Comparison of ENCODE assay signal across 8 mouse cellular contexts in genomic region chr2:57238614-57239165, GRCm38 (mm10). TPM values are rescaled to one million over a fixed set of nuclear protein-coding genes. Genes with fewer than 3 reads are reported as not detected.
DNase-seq lines count a peak whose midpoint lies in the region; ATAC-seq lines count a peak whose summit lies in the region.

No protein-coding gene starts in this region.

- peaks cover 19% of the 10 kb centered on the region for H3K4me1 ChIP-seq in embryonic facial prominence, embryonic 10.5 days
- peaks cover 16% of the 10 kb centered on the region for H3K4me1 ChIP-seq in hindbrain, embryonic 15.5 days (replicated peaks)
- H3K4me1 ChIP-seq in stomach, embryonic 15.5 days, result 0 out of 2 replicates have a peak, but pooled peaks cover 9% of the 10 kb centered on the region

- H3K27ac ChIP-seq in embryonic facial prominence, embryonic 10.5 days (replicated peaks), result peak overlapping the region; percentile 91
- H3K27ac ChIP-seq in hindbrain, embryonic 15.5 days (replicated peaks), result no peak overlapping the region
- peak overlapping the region; percentile 35 for H3K27ac ChIP-seq in macrophage
- peak overlapping the region; percentile 91 for H3K27ac ChIP-seq in stomach, embryonic 15.5 days

- WGBS in embryonic facial prominence, embryonic 10.5 days, result 2% methylated on average over 17 of the region's 17 CpGs
- WGBS in hindbrain, embryonic 15.5 days, result 3% methylated on average over 17 of the region's 17 CpGs
- WGBS in macrophage (ENCODE audit: missing documents), result 4% methylated on average over 17 of the region's 17 CpGs
- 4% methylated on average over 17 of the region's 17 CpGs for WGBS in stomach, embryonic 15.5 days

- H3K36me3 ChIP-seq in embryonic facial prominence, embryonic 10.5 days (replicated peaks), result no peaks in the 10 kb centered on the region
- no peaks in the 10 kb centered on the region for H3K36me3 ChIP-seq in hindbrain, embryonic 15.5 days
- H3K36me3 ChIP-seq in macrophage (ENCODE audit: inconsistent target), result no peaks in the 10 kb centered on the region
- H3K36me3 ChIP-seq in stomach, embryonic 15.5 days, result no peaks in the 10 kb centered on the region

- H3K27me3 ChIP-seq in embryonic facial prominence, embryonic 10.5 days (replicated peaks; ENCODE audit: low read depth, poor library complexity, severe bottlenecking), result peaks cover 7% of the 10 kb centered on the region; the same call in 1 of the 2 replicates
- 0 out of 2 replicates have a peak, but pooled peaks cover 6% of the 10 kb centered on the region for H3K27me3 ChIP-seq in hindbrain, embryonic 15.5 days
- H3K27me3 ChIP-seq in stomach, embryonic 15.5 days (replicated peaks), result no peaks in the 10 kb centered on the region

- peak; percentile 47; the same call in 1 of the 2 replicates for ATAC-seq in hindbrain, embryonic 15.5 days (ENCODE audit: low FRiP score, low read depth)
- ATAC-seq in stomach, embryonic 15.5 days (ENCODE audit: insufficient read depth, low FRiP score, low read depth), result no peak; the same call in 1 of the 2 replicates

- H3K79me2 ChIP-seq in macrophage (ENCODE audit: inconsistent target), result peaks cover 47% of the 10 kb centered on the region; the same call in 1 of the 2 replicates

- intact Hi-C loops in gastrocnemius, postnatal 14 days (cut with DNase I; ENCODE audit: low total_unique reads), result no loop called here

- H3K9me3 ChIP-seq in embryonic facial prominence, embryonic 10.5 days, result no peaks in the 10 kb centered on the region
- no peaks in the 10 kb centered on the region for H3K9me3 ChIP-seq in hindbrain, embryonic 15.5 days
- H3K9me3 ChIP-seq in stomach, embryonic 15.5 days, result no peaks in the 10 kb centered on the region

- DNase-seq in gastrocnemius, adult 18-20 months (ENCODE audit: low spot score), result peak; percentile 29
- DNase-seq in gastrocnemius, postnatal 14 days, result no peak
- DNase-seq in CD4-positive helper T cell, adult 2 months (ENCODE audit: low read depth, low spot score), result peak; percentile 94
- DNase-seq in embryonic facial prominence, embryonic 10.5 days (ENCODE audit: low spot score), result no peak
- DNase-seq in layer of hippocampus, adult 11-12 months (ENCODE audit: low spot score), result no peak

- H3K4me3 ChIP-seq in embryonic facial prominence, embryonic 10.5 days, result peak overlapping the region; percentile 76
- peak overlapping the region; percentile 61 for H3K4me3 ChIP-seq in hindbrain, embryonic 15.5 days
- H3K4me3 ChIP-seq in macrophage (ENCODE audit: inconsistent target), result peak overlapping the region; percentile 82
- H3K4me3 ChIP-seq in stomach, embryonic 15.5 days (replicated peaks), result peak overlapping the region; percentile 75

- H3K9ac ChIP-seq in hindbrain, embryonic 15.5 days, result peak overlapping the region; percentile 61
- H3K9ac ChIP-seq in stomach, embryonic 15.5 days, result peak overlapping the region; percentile 80

- H3K4me2 ChIP-seq in hindbrain, embryonic 15.5 days, result peak overlapping the region; percentile 98
- H3K4me2 ChIP-seq in stomach, embryonic 15.5 days, result peak overlapping the region; percentile 95

RNA-seq across cellular contexts. Expression of gene Gpd2, which starts 1.3 kb away (rescaled TPM):
- total RNA-seq in gastrocnemius, adult 18-20 months (2021), result 100 to 1,000 TPM; 151 to 203 TPM
- 100 to 1,000 TPM; 158 to 167 TPM for total RNA-seq in gastrocnemius, postnatal 14 days (2021)
- 20.4 and 25.0 TPM in 2 replicates for polyA plus RNA-seq in embryonic facial prominence, embryonic 10.5 days (2016; fragmentation: Nextera tagmentation; extraction: Ambion mirVana)
- 25.7 and 28.0 TPM in 2 replicates for polyA plus RNA-seq in hindbrain, embryonic 15.5 days (2015; fragmentation: Nextera tagmentation; extraction: Ambion mirVana)
- total RNA-seq in macrophage (2018; cell fraction: chromatin; rRNA removed), result 100 to 1,000 TPM in 5 of 26 experiments, 10 to 100 TPM in 21; 19.6 to 228 (median 57.5) TPM
- 10 to 100 TPM; 14.9 to 51.6 (median 29.2) TPM for total RNA-seq in macrophage (2018; cell fraction: cytosol; rRNA removed)
- total RNA-seq in macrophage (2018; cell fraction: nucleus; rRNA removed), result 100 to 1,000 TPM in 3 of 26 experiments, 10 to 100 TPM in 23; 14.4 to 252 (median 38.4) TPM
- 10.2 to 13.1 TPM (median 12.5 TPM) in 3 replicates for polyA plus RNA-seq in macrophage (2018)
- polyA plus RNA-seq in stomach, embryonic 15.5 days (2015; fragmentation: Nextera tagmentation; extraction: Ambion mirVana), result 27.5 and 32.7 TPM in 2 replicates

Comparison
In these comparisons a context has a peak if more than half of its experiments do, and no peak if none do; other contexts are left out.
1. DNase-seq: peak in gastrocnemius, adult 18-20 months (single experiment) and CD4-positive helper T cell, adult 2 months (single experiment); none in gastrocnemius, postnatal 14 days (single experiment), embryonic facial prominence, embryonic 10.5 days (single experiment) and layer of hippocampus, adult 11-12 months (single experiment).
2. Peak in every context shown above with its lines, with median percentiles within 50 percentile points of each other: H3K4me3 ChIP-seq.